Mouse (Mus musculus) gastrocnemius, adult 2 months (tissue): ENCODE results near the gene Cntn4. TPM values are rescaled to one million over a fixed set of nuclear protein-coding genes. Genes with fewer than 3 reads are reported as not detected.
"Not testable (repeated sequence)": the region's sequence is repeated elsewhere in the genome, so short reads cannot be mapped to it uniquely, and the experiment has no call there.

Source experiments
- DNase-seq: peaks from one replicate; pipeline ENCODE4 v3.0.0; 2022
- H3K27ac ChIP-seq: fragments of 200-600 bp; 2 replicates; pipeline ENCODE4 v1.8.1; 2022; ENCODE audit warnings: mild to moderate bottlenecking
- H3K4me3 ChIP-seq: fragments of 200-600 bp; 2 replicates; pipeline ENCODE4 v1.8.1; 2022; ENCODE audit warnings: mild to moderate bottlenecking, moderate library complexity
- CTCF ChIP-seq: fragments of 200-600 bp; IDR thresholded peaks from 2 replicates; pipeline ENCODE4 v1.8.1; 2022; ENCODE audit warnings: antibody characterized with exemption, mild to moderate bottlenecking, moderate library complexity
- intact Hi-C: fragments of 180-260 bp; cut with DNase I; formaldehyde crosslinking; loops from one replicate; pipeline ENCODE4 v1.15.1; 2025
- total RNA-seq, 2 experiments: library from RNA; stranded (reverse); gene quantifications; 2 replicates each; pipeline ENCODE4 v1.2.3; 2021

Cntn4 gene
- total RNA-seq, 2 experiments from 2014 or later = not detected

DNA sequence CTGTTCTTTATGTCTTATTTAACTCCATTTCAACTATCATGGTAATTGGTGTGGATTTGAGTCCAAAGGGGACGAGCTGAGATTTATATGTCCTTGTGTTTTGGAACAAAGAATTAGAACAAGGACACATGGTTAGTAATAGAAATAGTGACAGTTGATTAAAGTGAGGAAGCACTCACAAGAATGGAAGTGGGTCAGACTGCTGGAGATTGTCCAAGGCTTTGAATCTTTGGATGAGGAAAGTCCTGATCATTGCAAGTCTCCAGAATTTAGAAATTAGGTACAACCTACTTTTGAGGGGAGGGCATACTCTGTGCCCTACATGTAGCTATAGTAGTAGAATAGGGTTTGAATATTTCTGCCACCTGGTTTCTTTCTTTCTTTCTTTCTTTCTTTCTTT, 622.0 kb downstream of the Cntn4 start:
- no peak for TF ChIP-seq CTCF
- no peak for DNase-seq
- Histone ChIP-seq H3K4me3 (no peak overlapping the region), H3K27ac (no peak overlapping the region)
- intact Hi-C loops = no loop called here

DNA sequence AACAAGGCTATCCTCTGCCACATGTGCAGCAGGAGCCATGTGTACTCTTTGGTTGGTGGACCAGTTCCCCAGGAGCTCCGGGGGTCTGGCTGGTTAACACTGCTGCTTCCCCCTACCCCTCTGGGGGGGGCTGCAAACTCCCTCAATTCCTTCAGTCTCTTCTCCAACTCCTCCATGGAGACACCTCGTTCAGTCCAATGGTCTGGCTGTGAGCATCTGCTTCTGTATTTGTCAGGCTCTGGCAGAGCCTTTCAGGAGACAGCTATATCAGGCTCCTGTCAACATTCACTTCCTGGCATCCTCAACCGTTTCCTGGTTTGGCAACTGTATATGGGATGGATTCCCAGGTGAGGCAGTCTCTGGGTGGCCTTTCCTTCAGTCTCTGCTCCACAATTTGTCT, 622.7 kb downstream of the Cntn4 start:
- intact Hi-C loops = no loop called here
- Histone ChIP-seq H3K27ac (no peak overlapping the region), H3K4me3 (no peak overlapping the region)
- DNase-seq = no peak
- TF ChIP-seq CTCF = no peak

DNA sequence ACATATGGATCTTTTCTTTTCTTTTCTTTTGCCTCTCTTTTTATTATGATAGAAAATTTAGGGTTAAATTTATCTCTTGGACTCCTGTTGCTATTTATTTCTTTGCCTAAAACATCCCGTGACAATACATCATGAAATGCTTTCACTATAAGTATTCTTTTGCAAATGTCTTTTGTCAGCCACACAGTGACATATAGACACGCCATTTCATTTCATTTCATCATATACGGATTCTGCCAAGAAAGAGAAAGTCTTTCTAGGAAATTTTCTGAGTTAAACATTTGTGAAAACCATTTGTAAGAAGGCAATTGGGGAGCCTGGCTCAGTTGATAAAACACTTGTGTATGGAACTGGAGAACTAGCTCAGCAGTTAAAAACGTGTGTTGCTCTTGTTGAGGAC, 625.0 kb downstream of the Cntn4 start:
- intact Hi-C loops = no loop called here

DNA sequence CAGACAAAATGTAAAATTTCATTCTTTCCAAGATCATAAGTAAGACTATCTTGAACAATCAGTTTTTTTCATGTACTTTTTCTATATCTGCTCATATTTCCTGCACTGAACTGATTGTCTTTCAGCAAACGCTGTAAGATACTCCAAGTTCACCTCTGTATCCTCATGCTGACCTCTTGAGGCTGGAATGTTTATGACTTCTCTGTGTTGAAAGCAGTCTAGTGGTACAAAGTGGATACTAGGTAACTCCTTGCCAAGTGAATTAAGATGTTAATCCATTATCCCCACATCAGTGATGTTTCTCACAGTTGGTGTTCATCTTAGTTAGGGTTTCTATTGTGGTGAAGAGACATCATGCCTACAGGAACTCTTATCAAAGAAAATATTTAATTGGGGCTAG, 651.5 kb downstream of the Cntn4 start:
- intact Hi-C loops = no loop called here
- no peak for DNase-seq
- no peak for TF ChIP-seq CTCF
- H3K4me3 ChIP-seq = no peak overlapping the region
- no peak overlapping the region for H3K27ac ChIP-seq

More for the DNA sequence above, 625.0 kb downstream of the Cntn4 start:
- TF ChIP-seq CTCF = no peak
- DNase-seq = no peak
- H3K4me3 ChIP-seq = no peak overlapping the region
- no peak overlapping the region for H3K27ac ChIP-seq

DNA sequence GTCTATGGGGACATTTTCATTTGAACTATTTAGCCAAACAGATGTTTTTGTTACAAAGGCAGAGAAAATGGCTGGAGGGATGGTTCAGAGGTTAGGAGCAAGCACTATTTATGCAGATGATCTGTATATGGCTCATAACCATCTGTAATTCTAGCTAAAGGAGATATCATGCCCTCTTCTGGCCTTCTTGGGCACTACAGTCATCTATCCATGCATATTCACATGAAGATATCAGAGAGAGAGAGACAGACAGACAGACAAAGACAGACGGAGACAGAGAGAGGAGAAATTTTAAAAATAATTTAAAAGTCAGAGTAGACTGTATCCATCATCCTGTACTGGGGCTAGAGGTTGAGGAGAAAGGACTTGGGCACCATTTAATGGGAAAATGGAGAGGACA, 652.2 kb downstream of the Cntn4 start:
- Histone ChIP-seq H3K4me3 (no peak overlapping the region), H3K27ac (no peak overlapping the region)
- DNase-seq = no peak
- TF ChIP-seq CTCF = no peak
- intact Hi-C loops = no loop called here

DNA sequence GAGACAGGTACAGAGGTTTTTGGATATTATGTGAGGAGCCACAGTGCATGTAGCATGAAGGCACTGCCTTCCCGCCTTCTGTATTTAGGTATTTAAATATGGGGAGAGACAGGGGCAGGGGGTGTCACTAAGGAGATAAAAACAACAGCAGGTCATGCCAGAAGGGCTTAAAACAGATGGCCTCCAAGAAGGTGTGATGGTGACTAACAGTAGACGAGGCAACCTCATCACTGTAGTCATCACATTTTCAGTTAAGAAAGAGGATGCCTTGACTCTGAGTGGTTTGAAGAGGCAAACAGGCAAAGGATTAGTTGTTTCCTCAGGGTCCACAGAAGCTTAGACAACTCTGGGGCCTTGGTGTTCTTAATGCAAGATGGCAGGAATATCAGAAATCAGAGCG, 655.0 kb downstream of the Cntn4 start:
- intact Hi-C loops = no loop called here
- H3K4me3 ChIP-seq = no peak overlapping the region
- DNase-seq = no peak
- TF ChIP-seq CTCF = no peak
- H3K27ac ChIP-seq = no peak overlapping the region

DNA sequence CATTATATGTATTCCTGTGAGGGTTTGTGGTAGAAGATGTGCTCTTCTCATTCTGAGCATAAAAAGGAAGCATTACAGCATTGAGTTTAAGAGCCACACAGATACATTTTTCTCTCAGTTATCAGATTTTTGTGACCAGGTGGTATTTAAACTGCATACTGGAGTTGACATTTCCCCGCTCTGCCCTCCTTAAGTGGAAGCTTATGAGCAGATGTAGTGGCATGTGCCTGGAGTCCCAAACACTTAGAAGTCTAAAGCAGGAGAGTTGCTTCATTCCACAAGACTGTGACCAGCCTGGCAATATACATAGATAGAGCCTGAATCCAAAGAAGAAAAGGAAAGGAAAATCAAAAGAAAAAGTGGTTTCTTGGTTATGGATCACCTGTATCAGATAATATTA, 655.5 kb downstream of the Cntn4 start:
- Histone ChIP-seq H3K27ac (no peak overlapping the region), H3K4me3 (no peak overlapping the region)
- intact Hi-C loops = no loop called here
- TF ChIP-seq CTCF = no peak
- DNase-seq = no peak

DNA sequence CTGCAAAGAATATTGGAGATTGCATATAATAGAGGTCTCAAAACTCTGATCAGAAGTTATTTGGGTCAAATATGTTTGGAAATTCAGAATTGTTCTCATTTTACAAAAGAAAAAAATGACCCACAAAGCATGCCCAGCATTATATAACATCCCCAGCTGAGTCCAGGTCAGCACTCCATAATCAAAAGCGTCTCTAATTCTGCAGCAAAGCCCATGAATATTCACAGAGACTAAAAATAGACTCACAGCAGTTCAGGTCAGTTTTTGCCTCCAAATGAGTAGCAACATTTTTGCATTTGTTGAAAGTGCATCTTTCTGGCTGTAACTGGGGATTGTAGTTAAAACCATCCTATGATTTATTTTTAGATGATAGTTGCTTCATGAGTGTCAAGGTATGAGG, 657.6 kb downstream of the Cntn4 start:
- TF ChIP-seq CTCF = no peak
- no peak overlapping the region for H3K4me3 ChIP-seq
- DNase-seq = no peak
- intact Hi-C loops = no loop called here
- no peak overlapping the region for H3K27ac ChIP-seq

DNA sequence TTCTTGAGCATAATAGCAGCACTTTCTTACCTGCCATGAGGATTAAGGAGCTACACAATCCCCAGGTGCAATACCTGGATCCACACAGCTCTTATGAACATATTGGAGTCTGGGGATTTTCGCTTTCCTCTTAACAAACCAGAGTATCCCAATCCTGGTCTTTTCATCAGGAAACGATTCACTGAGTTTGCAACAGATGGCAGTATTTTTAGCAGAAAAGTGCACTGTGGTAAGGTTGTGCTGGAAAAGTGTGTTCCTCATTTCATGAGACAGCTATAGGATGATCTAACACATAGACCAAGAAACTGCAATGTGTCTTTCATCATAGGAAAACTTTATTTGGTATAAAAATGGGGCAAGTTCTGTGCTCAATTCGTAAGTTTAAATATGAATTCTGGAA, 659.3 kb downstream of the Cntn4 start:
- Histone ChIP-seq H3K4me3 (no peak overlapping the region), H3K27ac (no peak overlapping the region)
- TF ChIP-seq CTCF = no peak
- intact Hi-C loops = no loop called here
- no peak for DNase-seq

DNA sequence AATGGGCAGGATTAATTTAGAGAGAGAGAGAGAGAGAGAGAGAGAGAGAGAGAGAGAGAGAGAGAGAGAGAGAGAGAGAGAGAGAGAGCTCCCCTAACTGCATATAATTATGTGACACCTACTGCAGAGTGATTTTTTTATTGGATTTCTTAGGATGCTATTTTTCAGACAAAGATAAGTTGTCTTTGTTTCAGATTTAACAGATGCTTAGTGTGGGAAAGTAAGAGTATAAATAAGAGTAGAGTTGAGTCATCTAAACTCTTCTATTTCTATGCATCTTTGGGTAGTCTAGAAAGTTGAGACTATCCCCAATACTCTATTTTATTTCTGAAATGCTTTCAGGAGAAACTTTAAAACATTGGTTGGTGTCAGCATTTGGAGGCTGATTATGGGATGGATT, 660.4 kb downstream of the Cntn4 start:
- Histone ChIP-seq H3K27ac (no peak overlapping the region), H3K4me3 (no peak overlapping the region)
- intact Hi-C loops = no loop called here
- no peak for DNase-seq
- no peak for TF ChIP-seq CTCF

DNA sequence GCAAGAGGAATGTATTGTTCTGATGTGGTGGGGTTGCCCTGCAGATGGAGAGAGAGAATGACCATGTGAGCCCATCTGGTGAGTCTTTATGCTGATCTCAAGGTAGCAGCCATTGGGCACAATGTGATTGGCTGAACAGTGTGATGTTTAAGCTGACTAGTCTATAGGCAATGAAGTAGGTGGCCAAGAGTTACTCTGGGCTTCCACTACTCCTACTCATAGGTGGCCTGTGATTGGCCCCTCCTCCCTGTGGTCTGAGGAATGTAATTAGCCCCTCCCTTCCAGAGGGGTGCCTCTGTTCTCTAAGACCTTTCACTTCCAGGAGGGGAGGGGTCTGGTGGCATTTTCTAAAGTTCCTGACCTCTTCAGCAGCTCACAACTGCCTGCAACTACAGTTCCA, 663.7 kb downstream of the Cntn4 start:
- no peak for TF ChIP-seq CTCF
- no peak for DNase-seq
- intact Hi-C loops = no loop called here
- Histone ChIP-seq H3K4me3 (no peak overlapping the region), H3K27ac (no peak overlapping the region)

DNA sequence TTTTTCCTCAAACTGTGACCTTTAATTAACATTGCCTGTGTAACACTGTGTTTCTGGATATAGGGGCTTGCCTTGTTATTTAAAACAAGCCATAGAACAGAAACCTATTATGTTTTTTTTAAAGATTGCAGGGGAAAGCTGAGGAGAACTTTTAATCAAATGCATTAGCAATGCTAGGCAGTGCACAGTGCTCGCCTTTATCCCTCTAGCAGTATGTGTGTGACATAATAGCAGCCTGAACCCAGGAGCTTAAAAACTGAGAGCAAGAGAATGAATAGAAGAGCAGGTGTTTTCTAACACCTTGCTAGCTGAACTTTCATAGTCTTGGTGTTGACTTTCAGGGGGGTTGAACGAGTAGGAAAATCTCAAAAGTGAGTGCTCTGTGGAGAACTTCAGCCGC, 672.6 kb downstream of the Cntn4 start:
- TF ChIP-seq CTCF = no peak
- Histone ChIP-seq H3K27ac (no peak overlapping the region), H3K4me3 (no peak overlapping the region)
- no peak for DNase-seq
- intact Hi-C loops = no loop called here

DNA sequence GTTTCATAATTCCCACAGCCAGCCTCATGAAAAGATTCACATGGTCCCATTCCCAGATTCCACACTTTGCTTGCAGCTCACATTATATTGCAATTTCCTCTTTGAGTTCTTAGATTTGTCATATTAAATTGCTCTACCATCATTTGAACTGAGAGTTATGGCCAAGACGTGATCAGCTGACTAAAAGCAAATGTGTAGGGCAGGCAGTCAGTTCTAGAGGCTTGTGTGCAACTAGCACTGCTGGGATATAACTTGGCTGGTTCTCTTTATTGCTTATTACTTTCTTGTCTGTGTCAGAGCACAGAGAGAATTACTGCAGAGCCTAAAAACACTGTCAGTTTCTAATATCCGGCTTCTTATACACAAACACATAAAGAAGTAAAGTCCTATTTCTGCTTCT, 673.9 kb downstream of the Cntn4 start:
- no peak for DNase-seq
- no peak for TF ChIP-seq CTCF
- Histone ChIP-seq H3K27ac (no peak overlapping the region), H3K4me3 (no peak overlapping the region)
- intact Hi-C loops = no loop called here

DNA sequence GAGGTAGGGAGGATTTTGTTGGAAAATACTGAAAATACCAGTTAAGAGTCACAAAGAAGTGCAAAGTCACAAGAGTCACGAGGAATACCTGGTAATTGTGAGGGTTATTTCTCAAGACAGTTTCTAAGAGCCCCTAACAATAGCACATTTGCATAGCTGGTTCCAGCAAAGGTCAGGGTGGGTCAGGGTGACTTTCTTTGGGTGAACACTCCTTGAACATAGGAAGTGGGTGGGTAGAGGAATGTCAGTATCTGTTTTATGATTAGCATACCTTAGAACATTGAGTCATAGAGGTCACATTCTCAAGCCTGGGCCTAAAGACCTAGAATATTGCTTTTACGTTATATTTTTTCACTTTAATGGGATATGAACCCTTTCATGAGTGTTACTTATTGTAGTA, 681.3 kb downstream of the Cntn4 start:
- H3K27ac ChIP-seq, H3K4me3 ChIP-seq, intact Hi-C loops, DNase-seq: not testable (repeated sequence)
